Mouse (Mus musculus) neural tube, embryonic 10.5 days (tissue): ENCODE results near the gene Abcc5.
"Not testable (repeated sequence)": the region's sequence is repeated elsewhere in the genome, so short reads cannot be mapped to it uniquely, and the experiment has no call there.

Experiments used
- DNase-seq: peaks from one replicate; pipeline ENCODE4 v3.0.0-alpha.2; 2017; ENCODE audit warnings: low spot score; ENCODE audit errors: extremely low spot score

Abcc5 gene

GRCm38 (mm10) chr16:20361496-20361895, 64.7 kb downstream of the Abcc5 start:
- not testable (repeated sequence) for DNase-seq

GRCm38 (mm10) chr16:20359643-20360295, 66.4 kb downstream of the Abcc5 start:
- no peak for DNase-seq

- no peak for DNase-seq
Observed at GRCm38 (mm10) chr16:20357837-20358236, 68.4 kb downstream of the Abcc5 start.

DNA sequence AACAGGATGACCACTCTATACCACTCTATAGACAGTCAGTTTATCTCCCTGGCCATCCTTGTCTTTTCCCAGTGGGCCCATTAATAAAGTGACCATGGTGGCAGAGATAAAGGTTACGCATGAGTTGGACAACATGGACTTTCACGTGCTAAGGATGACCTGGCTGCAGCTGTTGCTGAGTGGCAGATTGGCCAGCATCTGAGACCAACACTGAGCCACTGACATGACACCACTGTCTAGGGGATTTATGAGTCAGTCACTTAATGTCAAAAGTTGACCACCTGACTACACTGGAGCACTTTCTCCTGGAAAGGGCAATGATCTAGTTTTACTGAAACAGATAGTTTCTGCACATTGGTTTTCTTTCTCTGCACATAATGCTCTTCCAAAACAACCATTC, 71.4 kb downstream of the Abcc5 start:
- no peak for DNase-seq

- no peak for DNase-seq
Observed at GRCm38 (mm10) chr16:20354011-20354410, 72.2 kb downstream of the Abcc5 start.

DNA sequence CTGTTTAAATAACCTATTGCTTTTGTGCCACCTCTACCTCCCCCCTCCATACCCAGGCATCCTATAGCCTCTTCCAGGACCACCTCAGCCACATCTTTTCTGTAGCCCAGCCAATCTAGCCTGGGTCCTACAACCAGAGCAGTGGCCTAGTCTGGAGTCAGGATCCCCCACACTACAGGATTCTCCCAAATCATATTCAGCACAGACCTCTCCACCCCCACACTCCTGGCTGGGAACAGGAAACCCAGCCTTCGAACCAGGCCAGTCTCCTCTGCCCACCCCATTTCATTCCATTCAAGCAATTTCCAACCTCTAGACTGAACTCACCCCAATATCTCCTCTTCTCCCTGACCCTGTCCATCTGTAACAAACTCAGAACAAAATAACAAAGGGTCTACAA, 80.7 kb downstream of the Abcc5 start:
- no peak for DNase-seq

- no peak for DNase-seq
Observed at GRCm38 (mm10) chr16:20338616-20339015, 87.6 kb downstream of the Abcc5 start.

DNA sequence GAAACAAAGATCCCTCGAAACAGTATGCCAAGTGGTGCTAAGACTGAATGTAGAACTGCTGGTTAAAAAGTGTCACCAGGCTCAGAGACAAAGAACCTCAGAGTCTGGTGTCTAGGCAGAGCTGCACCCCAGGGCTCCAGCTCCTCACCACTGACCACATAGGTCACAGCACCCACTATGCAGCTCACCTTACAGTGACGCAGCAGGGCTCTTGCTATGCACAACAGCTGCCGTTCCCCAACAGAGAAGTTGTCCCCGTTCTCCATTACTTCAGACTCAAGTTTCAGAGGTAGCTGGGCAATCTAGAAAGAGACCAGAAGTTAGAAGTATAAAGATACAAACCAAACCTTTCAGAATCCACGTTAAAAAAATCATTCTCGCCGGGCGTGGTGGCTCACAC, 91.3 kb downstream of the Abcc5 start:
- DNase-seq, result no peak

- DNase-seq, result no peak
Observed at GRCm38 (mm10) chr16:20328306-20328705, 97.9 kb downstream of the Abcc5 start.

GRCm38 (mm10) chr16:20325286-20325685, 100.9 kb downstream of the Abcc5 start, which contains the start of gene Cyp2ab1:
Gene Cyp2ab1 (minus strand): TSS chr16:20325404.
- no peak for DNase-seq

- no peak for DNase-seq
Observed at GRCm38 (mm10) chr16:20323907-20324306, 102.3 kb downstream of the Abcc5 start.

DNA sequence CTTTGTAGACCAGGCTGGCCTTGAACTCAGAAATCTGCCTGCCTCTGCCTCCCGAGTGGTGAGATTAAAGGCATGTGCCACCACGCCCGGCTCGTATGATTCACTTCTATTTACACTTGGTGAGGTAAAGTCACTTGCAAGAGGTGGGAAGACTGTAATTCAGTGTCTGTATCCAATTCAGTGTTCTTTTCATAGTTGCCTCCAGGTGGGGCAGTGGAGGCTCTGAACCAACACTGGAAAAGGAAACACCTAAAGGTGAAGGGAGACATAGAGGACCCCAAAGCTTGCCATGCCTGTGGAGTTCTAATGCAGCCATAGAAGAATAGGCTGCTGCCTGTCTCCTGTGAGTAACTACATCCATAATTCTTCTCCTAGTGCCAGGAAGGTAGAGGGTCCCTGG, 103.9 kb downstream of the Abcc5 start:
- no peak for DNase-seq

DNA sequence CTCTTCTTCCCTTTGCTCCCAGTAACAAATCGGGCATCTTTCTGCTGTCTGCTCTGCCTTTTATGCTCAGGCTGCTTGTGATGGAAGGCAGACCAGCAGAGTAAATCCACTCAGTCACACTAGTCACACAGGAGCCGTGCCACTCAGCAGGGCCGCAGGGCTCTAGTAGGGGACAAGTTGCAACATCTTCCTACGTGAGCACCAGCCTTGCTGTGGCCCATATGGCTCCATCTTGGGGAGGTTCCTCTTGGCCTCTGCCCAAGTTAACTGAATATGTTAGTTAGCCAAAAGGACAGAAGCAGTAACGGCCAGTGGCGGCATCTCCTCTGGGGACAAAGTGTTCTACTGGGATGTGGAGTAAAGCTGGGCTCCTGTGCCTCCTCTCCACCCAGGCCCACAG, 109.4 kb downstream of the Abcc5 start:
- no peak for DNase-seq

DNA sequence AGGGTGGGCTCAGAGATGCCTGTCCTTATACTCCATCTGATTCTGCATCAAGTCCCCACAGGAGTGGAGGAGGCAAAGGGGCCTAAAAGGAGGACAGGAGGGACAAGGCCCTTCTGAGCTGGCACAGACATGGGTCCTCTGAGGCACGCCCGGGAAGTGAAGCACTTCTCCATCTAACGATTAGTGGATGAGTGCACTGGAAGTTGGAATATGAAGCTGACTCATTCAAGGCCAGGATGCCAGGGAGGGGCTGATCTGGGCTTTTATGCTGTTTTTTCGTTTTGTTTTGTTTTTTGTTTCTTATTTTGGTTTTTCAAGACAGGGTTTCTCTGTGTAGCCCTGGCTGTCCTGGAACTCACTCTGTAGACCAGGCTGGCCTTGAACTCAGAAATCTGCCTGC, 110.9 kb downstream of the Abcc5 start:
- DNase-seq, result no peak

- DNase-seq, result no peak
Observed at GRCm38 (mm10) chr16:20312272-20312671, 113.9 kb downstream of the Abcc5 start.

GRCm38 (mm10) chr16:20301770-20302649, 124.2 kb downstream of the Abcc5 start, which contains the start of gene Parl:
Gene Parl (minus strand): TSS chr16:20302387.
- peak; percentile 84 for DNase-seq

DNA sequence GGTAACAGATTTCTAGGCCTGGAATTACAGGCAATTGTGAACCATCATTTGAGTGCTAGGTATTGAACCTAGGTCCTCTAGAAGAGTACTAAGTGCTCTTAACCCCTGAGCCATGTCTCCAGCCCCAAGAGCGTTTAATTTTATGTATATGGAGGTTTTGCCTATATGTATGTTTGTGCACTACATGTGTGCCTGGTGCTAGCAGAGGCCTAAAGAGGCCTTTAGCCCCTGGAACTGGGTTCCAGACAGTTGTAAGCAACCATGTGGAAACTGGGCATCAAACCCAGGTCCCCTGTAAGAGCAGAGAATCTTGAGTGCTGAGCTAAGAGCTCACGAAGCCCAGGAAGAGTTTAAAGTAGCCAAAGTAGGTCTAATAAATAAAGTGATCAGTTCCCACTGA, 126.1 kb downstream of the Abcc5 start:
- DNase-seq, result no peak
